Mouse (Mus musculus) neural tube, embryonic 13.5 days (tissue): Measurements from ENCODE around the gene Pxmp2. TPM values are rescaled to one million over a fixed set of nuclear protein-coding genes. Genes with fewer than 3 reads are reported as not detected.
A peak's percentile ranks its signal among the peaks of the same experiment; 100 is the strongest.

Experiments
- ATAC-seq: fragments of 200-750 bp; cut with Nextera tagmentation; 2 replicates; pipeline ENCODE4 v1.8.0; 2017; ENCODE audit warnings: low read depth, mild to moderate bottlenecking, moderate TSS enrichment, moderate library complexity
- H3K27ac ChIP-seq: fragments of 300-500 bp; sonication (generic); replicated peaks from 2 replicates; pipeline ENCODE4 v1.5.1; 2015; ENCODE audit warnings: moderate library complexity, mild to moderate bottlenecking, inconsistent platforms
- H3K27me3 ChIP-seq: fragments of 300-500 bp; sonication (generic); 2 replicates; pipeline ENCODE4 v1.6.1; 2015; ENCODE audit warnings: mild to moderate bottlenecking, inconsistent platforms
- H3K36me3 ChIP-seq: fragments of 300-500 bp; sonication (generic); 2 replicates; pipeline ENCODE4 v1.6.1; 2015; ENCODE audit warnings: mild to moderate bottlenecking, inconsistent platforms
- H3K4me1 ChIP-seq: fragments of 300-500 bp; sonication (generic); replicated peaks from 2 replicates; pipeline ENCODE4 v1.6.1; 2015; ENCODE audit warnings: inconsistent platforms
- H3K4me2 ChIP-seq: fragments of 300-500 bp; sonication (generic); 2 replicates; pipeline ENCODE4 v1.6.1; 2015; ENCODE audit warnings: inconsistent platforms, mild to moderate bottlenecking, moderate library complexity
- H3K4me3 ChIP-seq: fragments of 300-500 bp; sonication (generic); 2 replicates; pipeline ENCODE4 v1.5.1; 2015; ENCODE audit warnings: mild to moderate bottlenecking, inconsistent platforms
- H3K9ac ChIP-seq: fragments of 300-500 bp; sonication (generic); 2 replicates; pipeline ENCODE4 v1.6.1; 2015; ENCODE audit warnings: moderate library complexity, mild to moderate bottlenecking, inconsistent platforms
- H3K9me3 ChIP-seq: fragments of 300-500 bp; sonication (generic); 2 replicates; pipeline ENCODE4 v1.6.1; 2016; ENCODE audit warnings: inconsistent platforms
- WGBS: fragments of 180-500 bp; shearing (Covaris S2); methylation state at CpG from one replicate; pipeline ENCODE4 v1.1.7; 2015; 5-methylcytosine and 5-hydroxymethylcytosine counted together
- polyA plus RNA-seq: library from polyadenylated mRNA; unstranded; fragments of >200 nt; fragmentation: Nextera tagmentation; extraction: Ambion mirVana; gene quantifications from 2 replicates; pipeline ENCODE4 v1.2.1, GENCODE M21; 2015

Pxmp2 gene
- polyA plus RNA-seq: 8.1 and 8.7 TPM in 2 replicates

DNA sequence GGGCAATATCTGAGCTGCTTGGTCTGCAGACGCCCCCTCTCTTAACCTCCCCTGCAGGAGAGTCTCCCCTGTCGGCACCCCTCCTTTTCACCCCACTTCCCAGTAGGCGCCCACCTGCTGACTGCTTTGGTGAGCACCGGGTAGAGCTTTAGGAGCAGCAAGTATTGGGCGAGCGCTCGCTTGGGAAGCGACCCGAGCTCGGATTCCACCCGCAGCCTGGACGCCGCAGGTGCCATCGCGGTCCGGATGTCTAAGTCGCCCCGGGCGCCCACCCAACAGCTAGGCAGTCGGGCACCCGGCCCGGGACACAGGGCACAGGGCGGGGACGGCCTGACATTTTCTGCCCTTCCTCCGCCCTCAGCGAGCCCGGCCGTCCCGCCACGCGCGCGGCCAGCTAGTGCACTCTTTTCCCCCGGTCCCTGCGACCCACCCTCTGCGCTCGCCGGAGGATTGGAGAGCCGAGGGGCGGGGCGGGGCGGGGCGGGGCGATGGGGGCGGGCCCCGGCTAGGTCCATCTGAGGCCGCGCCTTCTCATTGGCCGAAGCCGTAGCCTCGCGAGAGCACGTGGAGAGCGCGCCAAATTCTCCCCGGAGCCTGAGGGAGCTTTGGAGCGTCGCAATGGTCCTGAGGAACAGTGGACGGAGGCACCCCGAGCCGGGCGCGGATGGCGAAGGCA is at the start of gene Pxmp2, which contains the start of gene Pole:
Gene Pxmp2, minus strand, starts transcription at position 417 of the 676 bp plus-strand sequence.
Gene Pole, plus strand, starts transcription at position 537 of the 676 bp plus-strand sequence.
- H3K4me1 ChIP-seq: peaks cover 17% of the 10 kb centered on the region
- peak within 1 kb of the TSS; percentile 82 for H3K9ac ChIP-seq
- H3K4me2 ChIP-seq: peak within 1 kb of the TSS; percentile 94
- no peaks in the 10 kb centered on the region for H3K9me3 ChIP-seq
- no peak within 1 kb of the TSS for H3K27ac ChIP-seq
- peak; percentile 98 for ATAC-seq
- H3K36me3 ChIP-seq: 0 out of 2 replicates have a peak, but pooled peaks cover 8% of the 10 kb centered on the region
- H3K4me3 ChIP-seq: peak within 1 kb of the TSS; percentile 76
- H3K27me3 ChIP-seq: peaks cover 20% of the 10 kb centered on the region
- WGBS: under 1% methylated on average over 58 of the region's 64 CpGs

DNA sequence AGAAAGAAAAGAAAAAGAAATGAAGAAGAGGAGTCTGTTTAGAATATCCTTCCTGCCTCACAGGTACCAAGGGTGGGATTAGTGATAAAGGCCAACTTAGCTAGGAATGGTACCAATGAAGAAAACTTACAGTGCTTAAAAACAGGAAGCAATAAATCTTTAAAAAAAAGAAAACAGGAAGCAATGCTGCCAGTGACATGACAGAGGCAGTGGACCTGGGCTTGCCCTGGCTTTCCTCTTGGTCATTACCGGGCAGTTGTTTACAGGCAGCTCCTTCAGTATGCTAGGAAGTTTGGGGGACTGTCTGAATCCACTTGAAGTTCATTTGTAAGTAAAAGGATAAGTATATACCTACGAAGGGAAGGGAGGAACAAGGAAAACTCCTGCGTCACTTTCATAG is 44.5 kb upstream of the Pxmp2 start:
- Histone ChIP-seq H3K9ac (no peak overlapping the region), H3K4me1 (no peaks in the 10 kb centered on the region), H3K4me3 (no peak overlapping the region), H3K27ac (no peak overlapping the region), H3K36me3 (peaks cover 46% of the 10 kb centered on the region), H3K27me3 (no peaks in the 10 kb centered on the region), H3K9me3 (no peaks in the 10 kb centered on the region), H3K4me2 (no peak overlapping the region)
- WGBS: 86% methylated on average over 3 of the region's 3 CpGs
- no peak for ATAC-seq

DNA sequence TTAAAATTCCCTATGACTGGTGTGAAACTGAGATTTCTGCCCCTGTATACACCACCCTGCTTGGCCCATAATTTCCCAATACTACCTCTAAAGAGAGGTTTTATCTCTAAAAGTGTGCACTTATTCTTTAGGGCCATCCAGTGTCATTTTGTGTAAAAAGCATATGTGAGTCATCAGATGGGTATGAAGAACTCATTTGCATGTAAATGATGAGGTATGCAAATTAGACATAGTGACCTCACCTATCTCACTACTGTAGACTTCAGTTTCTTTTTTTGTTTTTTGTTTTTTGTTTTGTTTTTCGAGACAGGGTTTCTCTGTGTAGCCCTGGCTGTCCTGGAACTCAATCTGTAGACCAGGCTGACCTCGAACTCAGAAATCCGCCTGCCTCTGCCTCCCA is 27.1 kb upstream of the Pxmp2 start:
- 96% methylated on average over 3 of the region's 3 CpGs for WGBS
- H3K27ac ChIP-seq: no peak overlapping the region
- H3K36me3 ChIP-seq: peaks cover 36% of the 10 kb centered on the region
- H3K4me2 ChIP-seq: no peak overlapping the region
- ATAC-seq: no peak
- H3K9me3 ChIP-seq: no peaks in the 10 kb centered on the region
- no peak overlapping the region for H3K4me3 ChIP-seq
- H3K4me1 ChIP-seq: no peaks in the 10 kb centered on the region
- no peak overlapping the region for H3K9ac ChIP-seq
- no peaks in the 10 kb centered on the region for H3K27me3 ChIP-seq

DNA sequence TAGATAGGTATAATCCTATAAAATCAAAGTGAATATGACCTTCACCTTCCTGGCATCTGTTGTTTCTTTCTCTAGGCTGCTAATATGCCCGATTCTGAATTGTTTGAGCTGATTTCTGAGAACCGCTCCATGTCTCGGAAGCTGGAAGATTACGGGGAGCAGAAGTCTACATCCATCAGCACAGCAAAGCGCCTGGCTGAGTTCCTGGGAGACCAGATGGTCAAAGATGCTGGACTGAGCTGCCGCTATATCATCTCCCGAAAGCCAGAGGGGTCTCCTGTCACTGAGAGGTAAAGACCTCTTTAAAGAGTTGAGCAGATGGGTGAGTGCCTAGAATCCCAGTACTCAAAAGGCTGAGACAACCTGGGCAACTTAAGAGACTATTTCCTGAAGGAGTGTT is 22.9 kb upstream of the Pxmp2 start:
- Histone ChIP-seq H3K9me3 (no peaks in the 10 kb centered on the region), H3K4me1 (no peaks in the 10 kb centered on the region), H3K27me3 (no peaks in the 10 kb centered on the region), H3K9ac (no peak overlapping the region), H3K27ac (no peak overlapping the region), H3K36me3 (peaks cover 46% of the 10 kb centered on the region), H3K4me2 (no peak overlapping the region), H3K4me3 (no peak overlapping the region)
- no peak for ATAC-seq
- WGBS: 91% methylated on average over 7 of the region's 7 CpGs

DNA sequence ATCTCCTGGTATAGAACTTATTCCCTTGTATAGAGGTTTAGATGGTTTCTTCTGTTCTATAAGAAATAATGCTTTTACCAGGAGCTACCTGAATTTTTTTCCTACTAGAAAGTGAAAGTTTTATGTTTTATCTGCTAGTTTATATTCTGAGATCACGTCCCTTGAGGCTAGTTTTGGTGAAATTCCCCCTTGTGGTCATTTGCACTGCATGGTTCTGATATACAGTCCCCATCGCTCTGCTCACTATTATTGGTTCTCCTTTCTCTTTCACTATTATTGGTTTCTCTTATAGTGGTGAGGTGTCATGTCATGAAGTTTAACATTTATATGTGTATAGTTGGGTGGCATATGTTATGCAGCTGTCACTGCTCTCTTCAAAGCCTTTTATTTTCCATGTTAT is 14.6 kb upstream of the Pxmp2 start:
- ATAC-seq: no peak
- no peaks in the 10 kb centered on the region for H3K27me3 ChIP-seq
- H3K4me1 ChIP-seq: no peaks in the 10 kb centered on the region
- H3K36me3 ChIP-seq: peaks cover 52% of the 10 kb centered on the region
- no peaks in the 10 kb centered on the region for H3K9me3 ChIP-seq
- H3K9ac ChIP-seq: no peak overlapping the region
- no peak overlapping the region for H3K27ac ChIP-seq
- H3K4me3 ChIP-seq: no peak overlapping the region
- 96% methylated on average over 2 of the region's 2 CpGs for WGBS
- no peak overlapping the region for H3K4me2 ChIP-seq

DNA sequence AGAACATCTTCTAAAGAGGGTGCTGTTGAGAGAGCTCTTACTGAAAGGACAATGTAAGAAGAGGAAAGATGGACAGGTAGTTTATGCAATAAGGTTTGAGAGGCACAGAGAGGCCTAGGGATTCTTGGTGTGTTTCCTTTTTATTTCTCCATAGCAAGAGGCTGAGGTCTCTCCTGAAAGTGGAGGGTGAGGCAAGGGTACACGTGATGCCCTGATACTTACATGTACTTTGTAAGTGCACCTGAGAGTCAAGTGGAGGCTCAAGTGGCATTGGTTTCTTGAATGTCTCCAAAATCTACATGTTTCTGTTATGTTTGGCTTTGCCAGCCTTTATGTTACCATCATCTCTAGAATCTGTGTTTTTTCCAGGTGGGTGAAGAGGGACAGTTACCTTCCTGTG is 10.7 kb upstream of the Pxmp2 start:
- no peaks in the 10 kb centered on the region for H3K27me3 ChIP-seq
- peaks cover 58% of the 10 kb centered on the region for H3K36me3 ChIP-seq
- no peak overlapping the region for H3K27ac ChIP-seq
- WGBS: 91% methylated on average over 1 of the region's 1 CpGs
- H3K9me3 ChIP-seq: no peaks in the 10 kb centered on the region
- no peak overlapping the region for H3K4me2 ChIP-seq
- no peak overlapping the region for H3K9ac ChIP-seq
- no peak for ATAC-seq
- H3K4me3 ChIP-seq: no peak overlapping the region
- H3K4me1 ChIP-seq: no peaks in the 10 kb centered on the region

DNA sequence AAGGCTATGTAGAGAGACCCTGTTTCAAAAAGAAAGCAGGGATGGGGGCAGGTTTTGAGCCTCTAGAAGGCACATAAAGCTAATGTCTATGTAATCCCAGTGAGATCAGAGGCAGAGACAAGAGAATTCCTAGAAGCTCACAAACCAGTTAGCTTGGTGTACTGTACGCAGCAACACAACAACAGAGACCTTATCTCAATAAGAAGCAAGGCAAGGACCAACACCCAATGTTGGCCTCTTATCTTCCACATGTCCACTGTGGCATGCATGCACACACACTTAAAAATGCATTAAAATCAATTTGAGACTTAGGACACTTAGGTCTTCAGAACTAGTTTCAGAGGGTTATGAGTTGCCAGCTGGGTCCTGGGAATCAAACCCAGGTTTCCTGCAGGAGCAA is 5.7 kb upstream of the Pxmp2 start:
- Histone ChIP-seq H3K4me2 (no peak overlapping the region), H3K4me3 (no peak overlapping the region), H3K9me3 (no peaks in the 10 kb centered on the region), H3K27me3 (no peaks in the 10 kb centered on the region), H3K4me1 (peaks cover 8% of the 10 kb centered on the region; the same call in 1 of the 2 replicates), H3K36me3 (peaks cover 36% of the 10 kb centered on the region), H3K27ac (no peak overlapping the region), H3K9ac (no peak overlapping the region)
- no peak for ATAC-seq
- 97% methylated on average over 1 of the region's 1 CpGs for WGBS

DNA sequence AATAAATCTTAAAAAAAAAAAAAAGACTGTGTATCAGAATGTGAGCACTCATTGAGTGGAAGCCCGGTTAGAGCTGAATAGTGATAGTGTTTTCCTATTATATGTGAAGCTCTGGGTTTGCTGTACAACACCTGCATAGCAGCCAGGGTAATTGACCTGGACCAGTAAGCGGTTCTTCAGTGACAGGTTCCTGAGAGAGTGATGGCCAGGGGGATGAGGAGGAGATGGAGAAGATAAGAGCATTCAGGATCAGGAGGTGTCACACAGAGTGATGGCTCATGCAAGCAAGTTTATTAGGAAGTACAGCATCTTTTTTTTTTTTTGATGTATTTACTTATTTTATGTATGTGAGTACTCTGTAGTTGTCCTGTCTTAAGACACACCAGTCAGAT is 1.1 kb upstream of the Pxmp2 start:
- WGBS: 73% methylated on average over 2 of the region's 2 CpGs

DNA sequence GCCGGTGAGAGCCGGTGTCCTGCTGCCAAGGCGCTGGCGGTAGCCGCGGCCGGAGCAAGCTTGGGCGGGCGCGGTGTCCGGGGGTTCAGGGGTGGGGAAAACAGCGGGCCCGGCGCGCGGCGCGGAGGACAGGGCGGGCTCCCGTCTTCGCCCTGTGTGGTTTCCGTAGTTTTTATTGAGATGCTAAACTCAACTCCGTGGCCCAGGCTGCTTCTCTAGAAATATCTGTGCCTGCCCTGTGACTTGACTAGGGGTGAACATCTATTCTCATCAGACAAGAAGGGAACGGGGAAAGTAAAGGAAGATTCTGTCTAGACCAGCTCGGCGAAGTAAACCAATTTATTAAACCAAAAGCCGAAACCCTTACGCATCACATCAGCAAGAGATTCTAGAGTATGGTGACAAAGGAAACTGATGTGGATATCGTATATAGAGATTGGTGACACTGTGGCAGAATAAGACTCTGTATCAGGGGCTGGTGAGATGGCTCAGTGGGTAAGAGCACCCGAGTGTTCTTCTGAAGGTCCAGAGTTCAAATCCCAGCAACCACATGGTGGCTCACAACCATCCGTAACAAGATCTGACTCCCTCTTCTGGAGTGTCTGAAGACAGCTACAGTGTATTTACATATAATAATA is 579 bp upstream of the Pxmp2 start:
- Histone ChIP-seq H3K9ac (peak overlapping the region; percentile 82), H3K27me3 (peaks cover 20% of the 10 kb centered on the region), H3K4me2 (peak overlapping the region; percentile 94), H3K9me3 (no peaks in the 10 kb centered on the region), H3K36me3 (peaks cover 14% of the 10 kb centered on the region; the same call in 1 of the 2 replicates), H3K4me1 (peaks cover 17% of the 10 kb centered on the region), H3K27ac (no peak overlapping the region), H3K4me3 (peak overlapping the region; percentile 76)
- WGBS: 2% methylated on average over 31 of the region's 31 CpGs
- peak; percentile 79; the same call in 1 of the 2 replicates for ATAC-seq

More for the DNA sequence above, 1.1 kb upstream of the Pxmp2 start:
- Histone ChIP-seq H3K4me1 (peaks cover 17% of the 10 kb centered on the region), H3K9me3 (no peaks in the 10 kb centered on the region), H3K4me2 (peak overlapping the region; percentile 94), H3K27ac (no peak overlapping the region), H3K9ac (peak overlapping the region; percentile 82; the same call in 1 of the 2 replicates), H3K27me3 (peaks cover 20% of the 10 kb centered on the region), H3K4me3 (peak overlapping the region; percentile 76), H3K36me3 (peaks cover 18% of the 10 kb centered on the region; the same call in 1 of the 2 replicates)
- ATAC-seq: no peak

DNA sequence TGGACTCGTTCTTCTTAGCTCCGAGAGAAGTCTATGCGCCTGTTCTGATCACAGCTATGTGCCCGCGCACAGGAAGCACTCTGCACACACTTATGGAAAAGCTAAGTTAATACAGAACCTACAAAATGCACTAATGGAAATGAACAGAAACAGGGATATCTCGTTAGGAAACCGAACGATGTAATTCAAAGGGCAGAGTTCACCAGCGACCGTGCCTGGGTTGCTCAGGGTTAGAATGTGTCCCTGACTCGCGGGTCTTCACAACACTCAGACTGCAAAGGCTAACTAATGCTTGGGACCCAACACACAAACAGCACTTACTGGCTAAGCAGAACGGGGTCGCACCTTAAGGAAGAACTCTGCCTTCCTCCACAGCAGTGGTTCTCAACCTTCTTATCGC is 830 bp downstream of the Pxmp2 start:
- 0 out of 2 replicates have a peak overlapping the region, but pooled peaks have one; percentile 82 for H3K9ac ChIP-seq
- no peaks in the 10 kb centered on the region for H3K9me3 ChIP-seq
- peak overlapping the region; percentile 94 for H3K4me2 ChIP-seq
- ATAC-seq: 0 out of 2 replicates have a peak, but pooled peaks have one; percentile 20
- H3K4me1 ChIP-seq: peaks cover 17% of the 10 kb centered on the region
- 11% methylated on average over 15 of the region's 15 CpGs for WGBS
- H3K27ac ChIP-seq: no peak overlapping the region
- H3K27me3 ChIP-seq: peaks cover 20% of the 10 kb centered on the region
- 0 out of 2 replicates have a peak, but pooled peaks cover 6% of the 10 kb centered on the region for H3K36me3 ChIP-seq
- peak overlapping the region; percentile 76 for H3K4me3 ChIP-seq

DNA sequence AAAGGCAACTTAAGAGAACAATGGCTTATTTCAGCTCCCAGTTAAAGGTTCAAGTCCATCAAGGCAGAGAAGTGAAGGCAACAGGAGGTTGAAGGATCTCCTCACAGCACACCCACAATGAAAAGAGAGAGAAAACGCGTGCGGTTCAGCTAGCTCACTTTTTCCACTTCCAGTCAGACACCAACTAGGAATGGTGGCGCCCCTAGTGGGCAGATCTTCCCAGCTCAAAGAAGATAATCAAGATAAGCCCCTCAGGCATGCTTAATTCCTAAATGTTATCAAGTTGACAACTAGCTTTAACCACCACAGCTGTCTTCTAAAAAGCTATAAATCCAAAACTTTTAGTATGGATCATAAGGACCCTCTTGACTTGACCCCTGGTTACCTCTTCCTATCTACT is 1.4 kb downstream of the Pxmp2 start:
- Histone ChIP-seq H3K27ac (no peak overlapping the region), H3K4me3 (no peak overlapping the region), H3K9ac (no peak overlapping the region), H3K4me1 (peaks cover 17% of the 10 kb centered on the region), H3K36me3 (0 out of 2 replicates have a peak, but pooled peaks cover under 1% of the 10 kb centered on the region), H3K4me2 (no peak overlapping the region), H3K9me3 (no peaks in the 10 kb centered on the region), H3K27me3 (peaks cover 20% of the 10 kb centered on the region)
- ATAC-seq: no peak
- WGBS: 16% methylated on average over 4 of the region's 4 CpGs

DNA sequence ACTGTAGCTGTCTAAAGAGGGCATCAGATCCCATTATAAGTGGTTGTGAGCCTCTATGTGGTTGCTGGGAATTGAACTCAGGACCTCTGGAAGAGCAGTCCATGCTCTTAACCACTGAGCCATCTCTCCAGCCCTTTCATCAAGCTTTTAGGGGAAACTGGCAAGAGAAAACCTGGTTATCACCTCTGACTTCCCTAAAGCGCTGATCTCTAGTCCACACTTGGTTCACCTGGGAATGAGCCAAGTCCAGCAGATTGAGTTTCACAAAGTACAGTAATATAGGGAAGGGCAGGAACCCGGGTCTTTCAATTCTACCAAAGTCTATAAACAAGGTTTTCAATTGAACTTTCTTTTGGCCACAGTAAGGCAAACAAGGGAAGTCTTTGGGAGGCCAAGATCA is 4.0 kb downstream of the Pxmp2 start:
- Histone ChIP-seq H3K36me3 (no peaks in the 10 kb centered on the region), H3K9me3 (no peaks in the 10 kb centered on the region), H3K4me3 (no peak overlapping the region), H3K27me3 (peaks cover 20% of the 10 kb centered on the region), H3K4me2 (no peak overlapping the region), H3K4me1 (peaks cover 12% of the 10 kb centered on the region), H3K9ac (no peak overlapping the region), H3K27ac (no peak overlapping the region)
- 81% methylated on average over 2 of the region's 2 CpGs for WGBS
- ATAC-seq: no peak
